Mouse (Mus musculus) lung, postnatal 0 days (tissue): ENCODE results near the gene Hhat.

Experiments used
- CTCF ChIP-seq: IDR thresholded peaks from 2 replicates; pipeline ENCODE4 v1.5.1; 2016; ENCODE audit warnings: antibody characterized with exemption, mild to moderate bottlenecking
- EP300 ChIP-seq: IDR thresholded peaks from 2 replicates; pipeline ENCODE4 v1.6.1; 2016; ENCODE audit warnings: antibody characterized with exemption, mild to moderate bottlenecking, control low read depth

DNA sequence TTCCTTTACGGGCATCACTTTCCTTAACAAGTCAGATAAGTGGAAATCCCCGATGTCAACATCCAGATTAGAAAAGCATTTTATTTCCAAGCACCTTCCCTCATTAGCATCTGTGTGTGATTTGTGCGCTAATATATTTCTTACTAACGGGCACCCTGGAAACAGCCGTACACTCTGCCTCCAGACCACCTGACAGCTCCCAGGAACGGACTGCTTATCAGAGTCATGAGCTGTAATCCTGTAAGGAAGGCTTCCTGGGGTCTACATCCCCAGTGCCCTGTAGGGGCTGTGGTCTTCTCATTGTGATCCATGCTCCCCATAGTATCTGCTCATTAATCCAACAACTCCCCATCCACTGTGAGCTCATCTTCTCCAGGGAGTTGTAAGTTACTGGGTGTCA is 157.8 kb downstream of the Hhat start:
- TF ChIP-seq CTCF (no peak), EP300 (no peak)
